In the genomic region with DNA sequence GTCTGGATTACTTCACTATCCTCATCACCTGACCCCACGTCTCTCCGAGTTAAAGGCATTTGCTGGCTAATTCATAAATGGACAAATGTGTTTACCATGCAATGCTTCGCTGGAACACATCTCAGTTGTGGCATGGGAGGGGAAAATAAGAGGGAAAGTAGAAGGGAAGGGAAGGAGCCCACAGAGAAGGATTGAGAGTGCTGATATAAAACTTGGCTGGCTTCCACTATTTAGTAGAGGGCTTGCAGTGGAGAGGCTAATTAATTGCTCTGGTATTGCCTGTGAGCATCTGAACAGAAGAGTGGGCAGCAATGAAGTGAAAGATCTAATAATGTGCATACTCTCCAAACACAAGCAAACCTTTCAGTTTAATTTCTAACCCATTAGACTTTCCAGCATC, we compare ENCODE assay signal across 16 mouse cellular contexts. TPM values are rescaled to one million over a fixed set of nuclear protein-coding genes. Genes with fewer than 3 reads are reported as not detected.
DNase-seq lines count a peak whose midpoint lies in the region; ATAC-seq and TF ChIP-seq lines count a peak whose summit lies in the region.
"Had no signal": no experiment of that assay in that cellular context is flagged by ENCODE, and none has a peak within 500 bp of the region (broad histone marks: within the 10 kb centered on the region; RNA-seq: fewer than 3 reads in every experiment).

No protein-coding gene starts in this region.

- H3K4me1 ChIP-seq in embryonic facial prominence, embryonic 12.5 days: no peaks in the 10 kb centered on the region
- no peaks in the 10 kb centered on the region for H3K4me1 ChIP-seq in embryonic facial prominence, embryonic 10.5 days
- no peaks in the 10 kb centered on the region for H3K4me1 ChIP-seq in lung, embryonic 14.5 days (ENCODE audit: insufficient read depth)
- no peaks in the 10 kb centered on the region for H3K4me1 ChIP-seq in limb, embryonic 14.5 days (ENCODE audit: control insufficient read depth, insufficient read depth, low read length)
- H3K4me1 ChIP-seq in intestine, embryonic 15.5 days (replicated peaks): no peaks in the 10 kb centered on the region

- H3K9ac ChIP-seq in embryonic facial prominence, embryonic 12.5 days: no peak overlapping the region
- no peak overlapping the region for H3K9ac ChIP-seq in lung, embryonic 14.5 days
- no peak overlapping the region for H3K9ac ChIP-seq in limb, embryonic 14.5 days (ENCODE audit: low read depth, low read length, severe bottlenecking)
- H3K9ac ChIP-seq in intestine, embryonic 15.5 days: no peak overlapping the region
- H3K9ac ChIP-seq: liver, embryonic 14.5 days had no signal

- no peak overlapping the region for H3K4me3 ChIP-seq in embryonic facial prominence, embryonic 12.5 days
- no peak overlapping the region for H3K4me3 ChIP-seq in embryonic facial prominence, embryonic 10.5 days
- no peak overlapping the region for H3K4me3 ChIP-seq in lung, embryonic 14.5 days (ENCODE audit: low read depth, low read length)
- H3K4me3 ChIP-seq in limb, embryonic 14.5 days (replicated peaks; ENCODE audit: low read length): no peak overlapping the region
- H3K4me3 ChIP-seq in intestine, embryonic 15.5 days (replicated peaks): no peak overlapping the region

- no peak overlapping the region for H3K4me2 ChIP-seq in embryonic facial prominence, embryonic 12.5 days (replicated peaks)
- H3K4me2 ChIP-seq in lung, embryonic 14.5 days: no peak overlapping the region
- no peak overlapping the region for H3K4me2 ChIP-seq in limb, embryonic 14.5 days (replicated peaks; ENCODE audit: low read depth, low read length, severe bottlenecking)
- no peak overlapping the region for H3K4me2 ChIP-seq in intestine, embryonic 15.5 days (replicated peaks)
- H3K4me2 ChIP-seq: heart, embryonic 11.5 days had no signal

- H3K36me3 ChIP-seq in embryonic facial prominence, embryonic 12.5 days: no peaks in the 10 kb centered on the region
- no peaks in the 10 kb centered on the region for H3K36me3 ChIP-seq in embryonic facial prominence, embryonic 10.5 days (replicated peaks)
- H3K36me3 ChIP-seq in lung, embryonic 14.5 days (ENCODE audit: insufficient read depth): no peaks in the 10 kb centered on the region
- H3K36me3 ChIP-seq in limb, embryonic 14.5 days (ENCODE audit: control insufficient read depth, insufficient read depth, low read length): no peaks in the 10 kb centered on the region
- no peaks in the 10 kb centered on the region for H3K36me3 ChIP-seq in intestine, embryonic 15.5 days

- H3K27ac ChIP-seq in embryonic facial prominence, embryonic 12.5 days: peak overlapping the region; percentile 60
- H3K27ac ChIP-seq in embryonic facial prominence, embryonic 10.5 days (replicated peaks): no peak overlapping the region
- H3K27ac ChIP-seq in lung, embryonic 14.5 days (ENCODE audit: low read depth): peak overlapping the region; percentile 33; the same call in 1 of the 2 replicates
- H3K27ac ChIP-seq in limb, embryonic 14.5 days (replicated peaks; ENCODE audit: low read depth, low read length): peak overlapping the region; percentile 52
- H3K27ac ChIP-seq in intestine, embryonic 15.5 days: no peak overlapping the region
- H3K27ac ChIP-seq: liver, embryonic 14.5 days had no signal

- TF ChIP-seq POLR2A in brain, embryonic 14.5 days (IDR thresholded peaks at IDR 0.05; ENCODE audit: borderline replicate concordance, extremely low read depth, insufficient read depth, insufficient read length, poor library complexity, severe bottlenecking): no peak
- TF ChIP-seq POLR2A in limb, embryonic 14.5 days (IDR thresholded peaks at IDR 0.05; ENCODE audit: borderline replicate concordance, extremely low read depth, insufficient read depth, insufficient read length): no peak

- no peak for ATAC-seq in embryonic facial prominence, embryonic 12.5 days (ENCODE audit: insufficient number of reproducible peaks, insufficient read depth, low FRiP score, low TSS enrichment)
- ATAC-seq in lung, embryonic 14.5 days (ENCODE audit: insufficient read depth): peak; percentile 47; the same call in 1 of the 2 replicates
- ATAC-seq in limb, embryonic 14.5 days (ENCODE audit: low FRiP score, low read depth): no peak
- ATAC-seq in intestine, embryonic 15.5 days: no peak

- 39% methylated on average over 3 of the region's 3 CpGs for WGBS in embryonic facial prominence, embryonic 12.5 days
- WGBS in embryonic facial prominence, embryonic 10.5 days: 64% methylated on average over 3 of the region's 3 CpGs
- 36% methylated on average over 3 of the region's 3 CpGs for WGBS in lung, embryonic 14.5 days
- WGBS in limb, embryonic 14.5 days: 46% methylated on average over 3 of the region's 3 CpGs
- 34% methylated on average over 3 of the region's 3 CpGs for WGBS in intestine, embryonic 15.5 days

- no peak for TF ChIP-seq CTCF in lung, embryonic 14.5 days (IDR thresholded peaks at IDR 0.05; ENCODE audit: low read depth)
- TF ChIP-seq CTCF in brain, embryonic 14.5 days (IDR thresholded peaks at IDR 0.05; ENCODE audit: borderline replicate concordance, extremely low read depth, insufficient read depth, insufficient read length): no peak

- H3K27me3 ChIP-seq in embryonic facial prominence, embryonic 12.5 days: no peaks in the 10 kb centered on the region
- peaks cover 40% of the 10 kb centered on the region for H3K27me3 ChIP-seq in embryonic facial prominence, embryonic 10.5 days (replicated peaks; ENCODE audit: low read depth, poor library complexity, severe bottlenecking)
- H3K27me3 ChIP-seq in lung, embryonic 14.5 days (ENCODE audit: insufficient read depth, low read length): no peaks in the 10 kb centered on the region
- no peaks in the 10 kb centered on the region for H3K27me3 ChIP-seq in limb, embryonic 14.5 days (ENCODE audit: control insufficient read depth, insufficient read depth, low read length)
- H3K27me3 ChIP-seq in intestine, embryonic 15.5 days (replicated peaks): no peaks in the 10 kb centered on the region

- H3K9me3 ChIP-seq in embryonic facial prominence, embryonic 12.5 days: no peaks in the 10 kb centered on the region
- no peaks in the 10 kb centered on the region for H3K9me3 ChIP-seq in embryonic facial prominence, embryonic 10.5 days
- no peaks in the 10 kb centered on the region for H3K9me3 ChIP-seq in lung, embryonic 14.5 days (ENCODE audit: low read depth, low read length)
- H3K9me3 ChIP-seq in limb, embryonic 14.5 days (ENCODE audit: control insufficient read depth, low read length): no peaks in the 10 kb centered on the region
- H3K9me3 ChIP-seq in intestine, embryonic 15.5 days: no peaks in the 10 kb centered on the region

- DNase-seq in embryonic facial prominence, embryonic 10.5 days (ENCODE audit: low spot score): no peak
- peak; percentile 28 for DNase-seq in lung, embryonic 14.5 days
- DNase-seq in lung, postnatal 10 days: no peak
- DNase-seq in brain, embryonic 14.5 days (ENCODE audit: low read depth): peak; percentile 82
- DNase-seq in limb, embryonic 14.5 days (ENCODE audit: low spot score): no peak
- DNase-seq in layer of hippocampus, adult 9-11 months: no peak
- DNase-seq: cerebellum, adult 9-11 months; gastrocnemius, postnatal 36 days; heart, postnatal 4 days; kidney, adult 2 months; right cerebral cortex, postnatal 4 days; thymus, postnatal 14 days had no signal

RNA-seq across cellular contexts. Expression of a gene that starts 31.0 kb away (rescaled TPM):
- polyA plus RNA-seq in embryonic facial prominence, embryonic 12.5 days (2016; fragmentation: Nextera tagmentation; extraction: Ambion mirVana): 44.1 and 57.9 TPM in 2 replicates
- polyA plus RNA-seq in embryonic facial prominence, embryonic 10.5 days (2016; fragmentation: Nextera tagmentation; extraction: Ambion mirVana): 1.4 and 3.8 TPM in 2 replicates
- 2.4 and 4.7 TPM in 2 replicates for polyA plus RNA-seq in lung, embryonic 14.5 days (2014; fragmentation: Nextera tagmentation; extraction: Ambion mirVana)
- polyA plus RNA-seq in brain, embryonic 14.5 days (2012; rRNA removed): 2.1 and 2.2 TPM in 2 replicates
- 130 and 150 TPM in 2 replicates for polyA plus RNA-seq in limb, embryonic 14.5 days (2012; rRNA removed)
- 89.8 and 99.1 TPM in 2 replicates for polyA plus RNA-seq in limb, embryonic 14.5 days (2014; fragmentation: Nextera tagmentation; extraction: Ambion mirVana)
- polyA plus RNA-seq in intestine, embryonic 15.5 days (2015; fragmentation: Nextera tagmentation; extraction: Ambion mirVana): 13.2 and 14.9 TPM in 2 replicates

RNA-seq across cellular contexts. Expression of a gene that starts 49.0 kb away (rescaled TPM):
- 30.8 and 32.2 TPM in 2 replicates for polyA plus RNA-seq in embryonic facial prominence, embryonic 12.5 days (2016; fragmentation: Nextera tagmentation; extraction: Ambion mirVana)
- polyA plus RNA-seq in embryonic facial prominence, embryonic 10.5 days (2016; fragmentation: Nextera tagmentation; extraction: Ambion mirVana): 13.4 and 15.3 TPM in 2 replicates
- polyA plus RNA-seq in lung, embryonic 14.5 days (2014; fragmentation: Nextera tagmentation; extraction: Ambion mirVana): 19.1 and 19.3 TPM in 2 replicates
- polyA plus RNA-seq in brain, embryonic 14.5 days (2012; rRNA removed): 2.9 and 3.9 TPM in 2 replicates
- 19.4 and 24.6 TPM in 2 replicates for polyA plus RNA-seq in limb, embryonic 14.5 days (2012; rRNA removed)
- polyA plus RNA-seq in limb, embryonic 14.5 days (2014; fragmentation: Nextera tagmentation; extraction: Ambion mirVana): 41.6 and 46.1 TPM in 2 replicates
- 9.8 and 12.5 TPM in 2 replicates for polyA plus RNA-seq in intestine, embryonic 15.5 days (2015; fragmentation: Nextera tagmentation; extraction: Ambion mirVana)

Comparison
In these comparisons a context has a peak if more than half of its experiments do, and no peak if none do; other contexts are left out.
1. H3K27ac ChIP-seq: peak in embryonic facial prominence, embryonic 12.5 days (single experiment), lung, embryonic 14.5 days (single experiment) and limb, embryonic 14.5 days (single experiment); none in embryonic facial prominence, embryonic 10.5 days (single experiment) and intestine, embryonic 15.5 days (single experiment).
2. DNase-seq: peak in lung, embryonic 14.5 days (single experiment) and brain, embryonic 14.5 days (single experiment); none in embryonic facial prominence, embryonic 10.5 days (single experiment), lung, postnatal 10 days (single experiment), limb, embryonic 14.5 days (single experiment) and layer of hippocampus, adult 9-11 months (single experiment).